Mouse (Mus musculus): ENCODE results near the gene Mecr. TPM values are rescaled to one million over a fixed set of nuclear protein-coding genes. Genes with fewer than 3 reads are reported as not detected.

Mecr gene
- polyA plus RNA-seq, 1 experiment from 2014 or later = 29.9 TPM

GRCm38 (mm10) chr4:131813798-131814197 lies 29.5 kb upstream of the Mecr start:
- no peaks in the 10 kb centered on the region for H3K4me1 ChIP-seq (ENCODE audit: control insufficient read depth, insufficient read depth, low read length)
- no peak overlapping the region for H3K4me3 ChIP-seq (replicated peaks; ENCODE audit: low read depth, low read length)
- H3K27ac ChIP-seq (replicated peaks; ENCODE audit: low read depth, low read length) = no peak overlapping the region
- DNase-seq (no peak), ATAC-seq (ENCODE audit: low FRiP score, low TSS enrichment) (no peak)
- WGBS = 91% methylated on average over 7 of the region's 7 CpGs
- no peak overlapping the region for H3K9ac ChIP-seq (replicated peaks; ENCODE audit: low read length)
- no peaks in the 10 kb centered on the region for H3K9me3 ChIP-seq (ENCODE audit: control insufficient read depth, low read length)
- H3K4me2 ChIP-seq (ENCODE audit: low read length) = no peak overlapping the region
- H3K36me3 ChIP-seq (ENCODE audit: control insufficient read depth, insufficient read depth, low read length) = no peaks in the 10 kb centered on the region
- H3K27me3 ChIP-seq (ENCODE audit: control insufficient read depth, insufficient read depth, low read length) = no peaks in the 10 kb centered on the region

- DNase-seq (no peak), ATAC-seq (ENCODE audit: low FRiP score, low TSS enrichment) (no peak)
- no peak overlapping the region for H3K4me3 ChIP-seq (replicated peaks; ENCODE audit: low read depth, low read length)
- H3K27ac ChIP-seq (replicated peaks; ENCODE audit: low read depth, low read length) = no peak overlapping the region
- H3K27me3 ChIP-seq (ENCODE audit: control insufficient read depth, insufficient read depth, low read length) = 0 out of 2 replicates have a peak, but pooled peaks cover under 1% of the 10 kb centered on the region
- no peaks in the 10 kb centered on the region for H3K36me3 ChIP-seq (ENCODE audit: control insufficient read depth, insufficient read depth, low read length)
- H3K4me2 ChIP-seq (ENCODE audit: low read length) = no peak overlapping the region
- no peaks in the 10 kb centered on the region for H3K9me3 ChIP-seq (ENCODE audit: control insufficient read depth, low read length)
- no peaks in the 10 kb centered on the region for H3K4me1 ChIP-seq (ENCODE audit: control insufficient read depth, insufficient read depth, low read length)
- WGBS = 85% methylated on average over 10 of the region's 10 CpGs
- no peak overlapping the region for H3K9ac ChIP-seq (replicated peaks; ENCODE audit: low read length)
Measured at GRCm38 (mm10) chr4:131814869-131815268, 28.4 kb upstream of the Mecr start.

- WGBS = 76% methylated on average over 10 of the region's 10 CpGs
- no peak for ATAC-seq (ENCODE audit: low FRiP score, low TSS enrichment)
- Histone ChIP-seq H3K4me3 (replicated peaks; ENCODE audit: low read depth, low read length) (no peak overlapping the region), H3K4me1 (ENCODE audit: control insufficient read depth, insufficient read depth, low read length) (peaks cover 2% of the 10 kb centered on the region), H3K4me2 (ENCODE audit: low read length) (no peak overlapping the region), H3K27ac (replicated peaks; ENCODE audit: low read depth, low read length) (no peak overlapping the region), H3K9me3 (ENCODE audit: control insufficient read depth, low read length) (no peaks in the 10 kb centered on the region), H3K9ac (replicated peaks; ENCODE audit: low read length) (no peak overlapping the region), H3K27me3 (ENCODE audit: control insufficient read depth, insufficient read depth, low read length) (0 out of 2 replicates have a peak, but pooled peaks cover 4% of the 10 kb centered on the region), H3K36me3 (ENCODE audit: control insufficient read depth, insufficient read depth, low read length) (no peaks in the 10 kb centered on the region)
- DNase-seq = no peak
Measured at GRCm38 (mm10) chr4:131815774-131816173, 27.5 kb upstream of the Mecr start.

GRCm38 (mm10) chr4:131818926-131819325 lies 24.3 kb upstream of the Mecr start:
- no peak overlapping the region for H3K27ac ChIP-seq (replicated peaks; ENCODE audit: low read depth, low read length)
- H3K9ac ChIP-seq (replicated peaks; ENCODE audit: low read length) = no peak overlapping the region
- no peaks in the 10 kb centered on the region for H3K9me3 ChIP-seq (ENCODE audit: control insufficient read depth, low read length)
- 64% methylated on average over 23 of the region's 23 CpGs for WGBS
- 0 out of 2 replicates have a peak, but pooled peaks cover 4% of the 10 kb centered on the region for H3K27me3 ChIP-seq (ENCODE audit: control insufficient read depth, insufficient read depth, low read length)
- H3K4me3 ChIP-seq (replicated peaks; ENCODE audit: low read depth, low read length) = no peak overlapping the region
- peaks cover 13% of the 10 kb centered on the region for H3K4me1 ChIP-seq (ENCODE audit: control insufficient read depth, insufficient read depth, low read length)
- no peak for ATAC-seq (ENCODE audit: low FRiP score, low TSS enrichment)
- H3K4me2 ChIP-seq (ENCODE audit: low read length) = no peak overlapping the region
- no peaks in the 10 kb centered on the region for H3K36me3 ChIP-seq (ENCODE audit: control insufficient read depth, insufficient read depth, low read length)
- no peak for DNase-seq

GRCm38 (mm10) chr4:131821161-131821731 lies 22.0 kb upstream of the Mecr start:
- no peak overlapping the region for H3K9ac ChIP-seq (replicated peaks; ENCODE audit: low read length)
- ATAC-seq (ENCODE audit: low FRiP score, low TSS enrichment) (peak; percentile 31; the same call in 1 of the 2 replicates), DNase-seq (peak; percentile 74)
- WGBS = 7% methylated on average over 16 of the region's 16 CpGs
- H3K36me3 ChIP-seq (ENCODE audit: control insufficient read depth, insufficient read depth, low read length) = no peaks in the 10 kb centered on the region
- peaks cover 13% of the 10 kb centered on the region for H3K4me1 ChIP-seq (ENCODE audit: control insufficient read depth, insufficient read depth, low read length)
- H3K4me2 ChIP-seq (ENCODE audit: low read length) = peak overlapping the region; percentile 28
- H3K9me3 ChIP-seq (ENCODE audit: control insufficient read depth, low read length) = no peaks in the 10 kb centered on the region
- H3K4me3 ChIP-seq (replicated peaks; ENCODE audit: low read depth, low read length) = no peak overlapping the region
- 0 out of 2 replicates have a peak, but pooled peaks cover 4% of the 10 kb centered on the region for H3K27me3 ChIP-seq (ENCODE audit: control insufficient read depth, insufficient read depth, low read length)
- H3K27ac ChIP-seq (replicated peaks; ENCODE audit: low read depth, low read length) = peak overlapping the region; percentile 37; the same call in 1 of the 2 replicates

- Histone ChIP-seq H3K27me3 (ENCODE audit: control insufficient read depth, insufficient read depth, low read length) (0 out of 2 replicates have a peak, but pooled peaks cover 4% of the 10 kb centered on the region), H3K9me3 (ENCODE audit: control insufficient read depth, low read length) (no peaks in the 10 kb centered on the region)
- WGBS = 88% methylated on average over 3 of the region's 3 CpGs
Measured at GRCm38 (mm10) chr4:131822583-131822982, 20.7 kb upstream of the Mecr start.

GRCm38 (mm10) chr4:131824939-131825338 lies 18.3 kb upstream of the Mecr start:
- peaks cover 23% of the 10 kb centered on the region for H3K4me1 ChIP-seq (ENCODE audit: control insufficient read depth, insufficient read depth, low read length)
- WGBS = 18% methylated on average over 3 of the region's 3 CpGs
- 0 out of 2 replicates have a peak, but pooled peaks cover 3% of the 10 kb centered on the region for H3K27me3 ChIP-seq (ENCODE audit: control insufficient read depth, insufficient read depth, low read length)
- H3K27ac ChIP-seq (replicated peaks; ENCODE audit: low read depth, low read length) = no peak overlapping the region
- DNase-seq (no peak), ATAC-seq (ENCODE audit: low FRiP score, low TSS enrichment) (no peak)
- no peak overlapping the region for H3K4me3 ChIP-seq (replicated peaks; ENCODE audit: low read depth, low read length)
- H3K4me2 ChIP-seq (ENCODE audit: low read length) = no peak overlapping the region
- no peaks in the 10 kb centered on the region for H3K9me3 ChIP-seq (ENCODE audit: control insufficient read depth, low read length)
- H3K36me3 ChIP-seq (ENCODE audit: control insufficient read depth, insufficient read depth, low read length) = no peaks in the 10 kb centered on the region
- H3K9ac ChIP-seq (replicated peaks; ENCODE audit: low read length) = no peak overlapping the region

More at GRCm38 (mm10) chr4:131822583-131822982, 20.7 kb upstream of the Mecr start:
- Histone ChIP-seq H3K4me1 (ENCODE audit: control insufficient read depth, insufficient read depth, low read length) (peaks cover 23% of the 10 kb centered on the region), H3K27ac (replicated peaks; ENCODE audit: low read depth, low read length) (no peak overlapping the region), H3K36me3 (ENCODE audit: control insufficient read depth, insufficient read depth, low read length) (no peaks in the 10 kb centered on the region), H3K4me3 (replicated peaks; ENCODE audit: low read depth, low read length) (no peak overlapping the region), H3K4me2 (ENCODE audit: low read length) (no peak overlapping the region), H3K9ac (replicated peaks; ENCODE audit: low read length) (no peak overlapping the region)
- no peak for DNase-seq
- ATAC-seq (ENCODE audit: low FRiP score, low TSS enrichment) = no peak

- Histone ChIP-seq H3K4me3 (replicated peaks; ENCODE audit: low read depth, low read length) (no peak overlapping the region), H3K27me3 (ENCODE audit: control insufficient read depth, insufficient read depth, low read length) (no peaks in the 10 kb centered on the region), H3K36me3 (ENCODE audit: control insufficient read depth, insufficient read depth, low read length) (no peaks in the 10 kb centered on the region), H3K27ac (replicated peaks; ENCODE audit: low read depth, low read length) (no peak overlapping the region), H3K4me2 (ENCODE audit: low read length) (no peak overlapping the region), H3K4me1 (ENCODE audit: control insufficient read depth, insufficient read depth, low read length) (peaks cover 20% of the 10 kb centered on the region), H3K9me3 (ENCODE audit: control insufficient read depth, low read length) (no peaks in the 10 kb centered on the region), H3K9ac (replicated peaks; ENCODE audit: low read length) (no peak overlapping the region)
- DNase-seq (no peak), ATAC-seq (ENCODE audit: low FRiP score, low TSS enrichment) (no peak)
- WGBS = 46% methylated on average over 8 of the region's 8 CpGs
Measured at GRCm38 (mm10) chr4:131825830-131826229, 17.4 kb upstream of the Mecr start.

- Histone ChIP-seq H3K9me3 (ENCODE audit: control insufficient read depth, low read length) (no peaks in the 10 kb centered on the region), H3K4me3 (replicated peaks; ENCODE audit: low read depth, low read length) (no peak overlapping the region), H3K36me3 (ENCODE audit: control insufficient read depth, insufficient read depth, low read length) (no peaks in the 10 kb centered on the region), H3K27ac (replicated peaks; ENCODE audit: low read depth, low read length) (no peak overlapping the region), H3K4me1 (ENCODE audit: control insufficient read depth, insufficient read depth, low read length) (peaks cover 10% of the 10 kb centered on the region), H3K9ac (replicated peaks; ENCODE audit: low read length) (no peak overlapping the region), H3K4me2 (ENCODE audit: low read length) (no peak overlapping the region), H3K27me3 (ENCODE audit: control insufficient read depth, insufficient read depth, low read length) (no peaks in the 10 kb centered on the region)
- 4% methylated on average over 6 of the region's 6 CpGs for WGBS
- ATAC-seq (ENCODE audit: low FRiP score, low TSS enrichment) (no peak), DNase-seq (peak; percentile 62)
Measured at GRCm38 (mm10) chr4:131826905-131827304, 16.4 kb upstream of the Mecr start.

All from midbrain, embryonic 14.5 days (tissue).